Mouse (Mus musculus) forebrain, embryonic 13.5 days (tissue): ENCODE measurements around the gene Nt5m. TPM values are rescaled to one million over a fixed set of nuclear protein-coding genes. Genes with fewer than 3 reads are reported as not detected.

Experiments
- ATAC-seq: fragments of 200-750 bp; cut with Nextera tagmentation; 2 replicates; pipeline ENCODE4 v1.8.0; 2017
- H3K27ac ChIP-seq: fragments of 300-500 bp; sonication (generic); 2 replicates; pipeline ENCODE4 v1.5.1; 2015; ENCODE audit warnings: inconsistent platforms, mild to moderate bottlenecking, moderate library complexity
- H3K27me3 ChIP-seq: fragments of 300-500 bp; sonication (generic); 2 replicates; pipeline ENCODE4 v1.6.1; 2015; ENCODE audit warnings: mild to moderate bottlenecking, inconsistent platforms
- H3K36me3 ChIP-seq: fragments of 300-500 bp; sonication (generic); 2 replicates; pipeline ENCODE4 v1.6.1; 2015; ENCODE audit warnings: mild to moderate bottlenecking, inconsistent platforms; ENCODE audit not compliant: poor library complexity, severe bottlenecking
- H3K4me1 ChIP-seq: fragments of 300-500 bp; sonication (generic); 2 replicates; pipeline ENCODE4 v1.6.1; 2015; ENCODE audit warnings: inconsistent platforms
- H3K4me2 ChIP-seq: fragments of 300-500 bp; sonication (generic); 2 replicates; pipeline ENCODE4 v1.6.1; 2015; ENCODE audit warnings: inconsistent platforms, mild to moderate bottlenecking, moderate library complexity
- H3K4me3 ChIP-seq: fragments of 300-500 bp; sonication (generic); 2 replicates; pipeline ENCODE4 v1.5.1; 2015; ENCODE audit warnings: mild to moderate bottlenecking, inconsistent platforms
- H3K9ac ChIP-seq: fragments of 300-500 bp; sonication (generic); 2 replicates; pipeline ENCODE4 v1.6.1; 2015; ENCODE audit warnings: mild to moderate bottlenecking, inconsistent platforms
- H3K9me3 ChIP-seq: fragments of 300-500 bp; sonication (generic); replicated peaks from 2 replicates; pipeline ENCODE4 v1.6.1; 2016; ENCODE audit warnings: inconsistent platforms
- WGBS: fragments of 180-500 bp; shearing (Covaris S2); methylation state at CpG from one replicate; pipeline ENCODE4 v1.1.7; 2015; 5-methylcytosine and 5-hydroxymethylcytosine counted together
- polyA plus RNA-seq: library from polyadenylated mRNA; unstranded; fragments of >200 nt; fragmentation: Nextera tagmentation; extraction: Ambion mirVana; gene quantifications from 2 replicates; pipeline ENCODE4 v1.2.1, GENCODE M21; 2015

Nt5m gene
- polyA plus RNA-seq, 1 experiment from 2014 or later: 46.6 TPM

GRCm38 (mm10) chr11:59847131-59847530, 7.9 kb downstream of the Nt5m start:
- no peak overlapping the region for H3K4me3 ChIP-seq
- H3K4me2 ChIP-seq: peak overlapping the region; percentile 4; the same call in 1 of the 2 replicates
- 14% methylated on average over 2 of the region's 2 CpGs for WGBS

GRCm38 (mm10) chr11:59847891-59848884, 8.9 kb downstream of the Nt5m start:
- Histone ChIP-seq H3K36me3 (no peaks in the 10 kb centered on the region), H3K4me2 (peak overlapping the region; percentile 80), H3K27ac (peak overlapping the region; percentile 83), H3K9ac (peak overlapping the region; percentile 92), H3K9me3 (no peaks in the 10 kb centered on the region), H3K4me1 (peaks cover 13% of the 10 kb centered on the region), H3K27me3 (no peaks in the 10 kb centered on the region), H3K4me3 (peak overlapping the region; percentile 79)
- WGBS: under 1% methylated on average over 64 of the region's 69 CpGs
- ATAC-seq: peak; percentile 92

More at GRCm38 (mm10) chr11:59847131-59847530, 7.9 kb downstream of the Nt5m start:
- Histone ChIP-seq H3K27me3 (no peaks in the 10 kb centered on the region), H3K36me3 (no peaks in the 10 kb centered on the region), H3K9me3 (no peaks in the 10 kb centered on the region), H3K27ac (no peak overlapping the region), H3K4me1 (peaks cover 13% of the 10 kb centered on the region), H3K9ac (no peak overlapping the region)
- ATAC-seq: no peak

DNA sequence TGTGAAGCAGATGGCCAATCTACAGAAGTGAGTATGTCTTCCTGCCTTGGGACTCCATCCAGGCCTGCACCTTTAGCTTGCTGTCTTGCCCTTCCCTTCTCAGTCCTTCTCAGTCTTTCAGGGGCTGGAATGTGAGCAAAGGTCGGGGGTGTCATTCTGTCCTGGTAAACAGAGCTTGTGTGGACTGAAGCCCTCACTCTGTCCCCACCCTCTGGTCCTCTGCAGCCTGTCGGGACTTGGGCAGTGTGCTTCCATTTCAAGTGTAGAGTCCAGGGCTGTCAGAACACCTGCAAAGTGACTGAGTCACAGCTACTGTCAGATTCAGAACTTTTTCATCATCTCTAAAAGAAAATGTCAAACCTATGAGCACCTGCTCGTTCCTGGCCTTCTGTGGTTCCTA, 13.6 kb downstream of the Nt5m start:
- no peak overlapping the region for H3K9ac ChIP-seq

GRCm38 (mm10) chr11:59860467-59860866, 21.2 kb downstream of the Nt5m start:
- Histone ChIP-seq H3K4me2 (no peak overlapping the region), H3K4me1 (no peaks in the 10 kb centered on the region), H3K9ac (no peak overlapping the region), H3K4me3 (no peak overlapping the region), H3K27ac (no peak overlapping the region), H3K27me3 (no peaks in the 10 kb centered on the region), H3K9me3 (no peaks in the 10 kb centered on the region), H3K36me3 (peaks cover 2% of the 10 kb centered on the region)
- WGBS: 92% methylated on average over 11 of the region's 11 CpGs
- ATAC-seq: no peak

More for the DNA sequence above, 13.6 kb downstream of the Nt5m start:
- Histone ChIP-seq H3K4me1 (peaks cover 13% of the 10 kb centered on the region), H3K36me3 (peaks cover 13% of the 10 kb centered on the region; the same call in 1 of the 2 replicates), H3K27me3 (no peaks in the 10 kb centered on the region), H3K27ac (no peak overlapping the region), H3K9me3 (no peaks in the 10 kb centered on the region), H3K4me2 (no peak overlapping the region), H3K4me3 (no peak overlapping the region)
- 80% methylated on average over 3 of the region's 3 CpGs for WGBS
- ATAC-seq: no peak

- no peak overlapping the region for H3K4me2 ChIP-seq
- no peak overlapping the region for H3K4me3 ChIP-seq
- H3K9me3 ChIP-seq: no peaks in the 10 kb centered on the region
- ATAC-seq: no peak
- H3K27ac ChIP-seq: no peak overlapping the region
- peaks cover 2% of the 10 kb centered on the region for H3K4me1 ChIP-seq
- no peaks in the 10 kb centered on the region for H3K27me3 ChIP-seq
- H3K36me3 ChIP-seq: peaks cover 9% of the 10 kb centered on the region
- no peak overlapping the region for H3K9ac ChIP-seq
- WGBS: 93% methylated on average over 6 of the region's 6 CpGs
Measured at GRCm38 (mm10) chr11:59864316-59864715, 25.1 kb downstream of the Nt5m start.

- Histone ChIP-seq H3K4me1 (peaks cover 7% of the 10 kb centered on the region), H3K27me3 (no peaks in the 10 kb centered on the region), H3K4me3 (no peak overlapping the region), H3K4me2 (no peak overlapping the region), H3K27ac (no peak overlapping the region), H3K9ac (no peak overlapping the region), H3K36me3 (peaks cover 49% of the 10 kb centered on the region), H3K9me3 (no peaks in the 10 kb centered on the region)
- WGBS: 77% methylated on average over 8 of the region's 8 CpGs
- no peak for ATAC-seq
Measured at GRCm38 (mm10) chr11:59872124-59872523, 32.9 kb downstream of the Nt5m start.

DNA sequence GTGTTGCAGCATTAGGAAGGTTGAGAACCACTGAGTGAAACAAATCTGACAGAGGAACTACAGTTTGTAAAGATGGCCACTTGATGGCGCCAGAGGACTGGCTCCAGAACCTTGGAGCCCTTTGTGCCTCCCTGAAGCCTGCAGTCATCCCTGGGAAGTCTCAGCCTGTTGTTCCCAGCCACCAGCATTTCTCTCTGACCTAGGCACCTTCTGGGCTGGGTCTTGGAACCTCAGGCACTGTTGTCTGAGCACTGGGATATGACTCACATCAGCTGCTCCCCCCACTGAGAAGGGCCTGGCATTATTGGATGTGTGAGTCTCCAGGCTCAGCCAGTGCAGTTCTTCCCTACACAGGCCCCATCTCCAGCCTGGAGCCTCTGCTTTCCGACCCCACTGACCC, 40.8 kb downstream of the Nt5m start:
- peak; percentile 88 for ATAC-seq
- peaks cover 33% of the 10 kb centered on the region for H3K36me3 ChIP-seq
- H3K9ac ChIP-seq: no peak overlapping the region
- H3K9me3 ChIP-seq: no peaks in the 10 kb centered on the region
- no peak overlapping the region for H3K27ac ChIP-seq
- H3K4me1 ChIP-seq: 0 out of 2 replicates have a peak, but pooled peaks cover 3% of the 10 kb centered on the region
- 32% methylated on average over 2 of the region's 2 CpGs for WGBS
- H3K4me3 ChIP-seq: no peak overlapping the region
- no peak overlapping the region for H3K4me2 ChIP-seq
- no peaks in the 10 kb centered on the region for H3K27me3 ChIP-seq

GRCm38 (mm10) chr11:59885217-59885986, 46.2 kb downstream of the Nt5m start:
- H3K9ac ChIP-seq: no peak overlapping the region
- H3K4me1 ChIP-seq: peaks cover 7% of the 10 kb centered on the region; the same call in 1 of the 2 replicates
- no peaks in the 10 kb centered on the region for H3K27me3 ChIP-seq
- no peak for ATAC-seq
- H3K9me3 ChIP-seq: 0 out of 2 replicates have a peak, but pooled peaks cover 4% of the 10 kb centered on the region
- no peak overlapping the region for H3K4me2 ChIP-seq
- no peaks in the 10 kb centered on the region for H3K36me3 ChIP-seq
- H3K27ac ChIP-seq: no peak overlapping the region
- 75% methylated on average over 17 of the region's 17 CpGs for WGBS
- H3K4me3 ChIP-seq: no peak overlapping the region

DNA sequence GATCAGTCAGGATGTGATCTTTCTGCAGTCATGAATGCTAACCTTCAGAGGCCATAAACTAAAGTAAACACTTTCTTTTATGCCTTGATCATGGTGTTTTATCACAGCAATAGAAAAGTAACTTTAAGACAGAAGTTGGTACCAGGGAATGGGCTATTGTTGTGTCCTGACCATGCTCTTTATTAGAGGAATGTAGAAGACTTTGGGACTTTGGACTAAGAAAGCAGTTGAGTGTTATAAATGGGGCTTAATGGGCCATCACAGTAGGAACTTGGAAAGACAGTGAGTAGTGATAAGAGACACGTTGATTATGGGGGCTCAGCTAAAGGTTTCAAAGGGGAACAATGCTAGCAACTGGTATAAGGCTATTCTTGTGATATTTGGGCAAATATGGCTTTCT, 47.7 kb downstream of the Nt5m start:
- ATAC-seq: no peak
- Histone ChIP-seq H3K27ac (no peak overlapping the region), H3K4me3 (no peak overlapping the region), H3K9me3 (0 out of 2 replicates have a peak, but pooled peaks cover 4% of the 10 kb centered on the region), H3K27me3 (no peaks in the 10 kb centered on the region), H3K4me1 (peaks cover 6% of the 10 kb centered on the region; the same call in 1 of the 2 replicates), H3K9ac (no peak overlapping the region), H3K4me2 (no peak overlapping the region), H3K36me3 (no peaks in the 10 kb centered on the region)
- 79% methylated on average over 1 of the region's 1 CpGs for WGBS

DNA sequence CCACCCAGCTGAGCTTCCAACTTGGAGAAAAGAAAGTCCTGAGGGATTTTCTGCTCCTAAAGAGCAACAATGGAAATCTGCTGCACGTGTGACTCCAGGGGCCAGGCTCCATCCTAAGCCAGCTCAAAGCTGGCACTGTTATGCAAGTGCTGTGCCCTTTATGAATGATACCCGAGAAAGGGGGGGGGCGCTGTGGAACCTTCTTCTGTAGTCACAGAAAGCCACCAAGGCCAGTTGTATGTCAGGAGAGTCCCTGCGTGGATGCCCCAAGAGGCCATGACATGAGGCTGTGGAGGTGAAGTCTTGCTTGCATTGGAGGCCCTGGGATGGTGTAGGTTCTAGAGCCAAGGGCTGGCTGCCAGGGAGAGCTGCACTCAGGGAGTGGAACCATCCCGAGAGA, 48.9 kb downstream of the Nt5m start:
- 74% methylated on average over 5 of the region's 5 CpGs for WGBS
- ATAC-seq: no peak
- Histone ChIP-seq H3K9me3 (0 out of 2 replicates have a peak, but pooled peaks cover 4% of the 10 kb centered on the region), H3K27ac (no peak overlapping the region), H3K4me1 (peaks cover 4% of the 10 kb centered on the region; the same call in 1 of the 2 replicates), H3K4me2 (no peak overlapping the region), H3K36me3 (no peaks in the 10 kb centered on the region), H3K27me3 (no peaks in the 10 kb centered on the region), H3K9ac (no peak overlapping the region), H3K4me3 (no peak overlapping the region)

GRCm38 (mm10) chr11:59891854-59892253, 52.6 kb downstream of the Nt5m start:
- ATAC-seq: no peak
- H3K27me3 ChIP-seq: no peaks in the 10 kb centered on the region
- H3K4me1 ChIP-seq: no peaks in the 10 kb centered on the region
- H3K9me3 ChIP-seq: 0 out of 2 replicates have a peak, but pooled peaks cover 4% of the 10 kb centered on the region
- H3K9ac ChIP-seq: 0 out of 2 replicates have a peak overlapping the region, but pooled peaks have one; percentile 16
- 60% methylated on average over 6 of the region's 6 CpGs for WGBS
- no peaks in the 10 kb centered on the region for H3K36me3 ChIP-seq
- H3K4me2 ChIP-seq: no peak overlapping the region
- H3K4me3 ChIP-seq: no peak overlapping the region
- no peak overlapping the region for H3K27ac ChIP-seq
